Mouse (Mus musculus) gastrocnemius, postnatal 14 days (tissue): ENCODE results near the gene Ezr. TPM values are rescaled to one million over a fixed set of nuclear protein-coding genes. Genes with fewer than 3 reads are reported as not detected.

Source experiments
- DNase-seq: peaks from one replicate; pipeline ENCODE4 v3.0.0; 2021; ENCODE audit warnings: mixed read lengths
- intact Hi-C: fragments of 180-260 bp; cut with DNase I; formaldehyde crosslinking; loops from one replicate; pipeline ENCODE4 v1.15.1; 2025; ENCODE audit warnings: low total_unique reads
- total RNA-seq, 2 experiments: library from RNA; stranded (reverse); gene quantifications; 2 replicates each; pipeline ENCODE4 v1.2.3; 2021

The Ezr gene
- total RNA-seq, 2 experiments from 2014 or later = 10.3 to 16.5 TPM

- no peak for DNase-seq
- intact Hi-C loops = no loop called here
Measured at GRCm38 (mm10) chr17:6747478-6747877, 35.1 kb downstream of the Ezr start.

DNA sequence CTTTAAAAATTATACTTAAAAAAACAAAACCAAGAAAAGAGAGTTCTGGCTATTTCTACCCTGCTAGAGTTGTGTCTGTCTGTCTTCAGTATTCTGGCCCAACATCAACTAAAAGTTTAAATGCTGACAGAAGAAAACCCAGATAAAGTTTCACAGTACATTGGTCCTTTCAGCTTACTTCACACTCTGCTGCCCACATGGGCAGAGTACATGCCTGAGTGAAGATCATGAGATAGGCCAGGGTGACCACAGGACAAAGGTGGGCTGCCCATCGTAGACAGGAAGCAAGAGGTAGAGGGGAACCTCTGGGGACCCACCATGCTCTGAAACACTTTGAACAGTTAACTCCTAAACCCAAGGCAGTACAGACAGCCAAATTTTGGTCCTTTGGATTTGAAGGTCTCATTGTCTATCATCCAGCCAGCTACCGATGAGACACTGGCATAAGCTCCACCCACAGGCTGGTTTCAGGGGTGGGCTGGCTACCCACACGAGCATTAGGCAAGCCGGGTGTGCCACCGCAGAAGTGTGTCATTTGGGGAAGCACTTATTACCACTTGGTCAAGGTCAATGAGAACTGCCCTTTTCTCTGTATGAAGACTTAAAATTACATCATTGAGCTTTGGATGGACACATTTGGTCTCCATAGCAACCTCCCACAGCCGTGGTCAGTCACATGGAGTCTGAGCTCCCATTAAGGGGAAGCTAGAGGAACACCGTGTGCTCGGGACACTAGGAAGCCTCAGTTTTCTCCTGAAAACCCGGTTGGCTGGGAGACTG lies 35.9 kb downstream of the Ezr start:
- intact Hi-C loops = no loop called here

DNA sequence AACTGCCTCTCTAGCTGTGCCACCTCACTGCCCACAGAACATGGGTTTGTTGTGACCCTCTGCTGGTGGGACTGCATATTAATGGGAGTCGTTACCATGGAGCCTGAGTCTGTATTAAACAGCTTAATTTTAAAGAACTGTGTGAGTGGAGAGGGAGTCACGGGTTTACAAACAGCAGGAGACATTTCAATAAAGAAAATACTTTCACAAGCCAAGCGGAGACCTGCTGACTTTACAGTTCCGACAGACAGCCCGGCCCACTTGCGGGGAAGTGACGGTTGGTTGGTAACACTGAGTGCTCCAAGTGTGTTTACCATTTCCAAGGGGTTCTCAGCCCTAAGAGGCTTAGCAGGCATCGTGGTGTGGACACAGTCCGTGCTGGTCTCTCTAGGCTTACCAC lies 36.6 kb downstream of the Ezr start:
- intact Hi-C loops = no loop called here
- no peak for DNase-seq

More for the DNA sequence above, 35.9 kb downstream of the Ezr start:
- DNase-seq = no peak

GRCm38 (mm10) chr17:6745503-6745902 lies 37.1 kb downstream of the Ezr start:
- intact Hi-C loops = no loop called here
- no peak for DNase-seq

GRCm38 (mm10) chr17:6744871-6745270 lies 37.7 kb downstream of the Ezr start:
- intact Hi-C loops = no loop called here
- DNase-seq = no peak

GRCm38 (mm10) chr17:6744366-6744765 lies 38.2 kb downstream of the Ezr start:
- no peak for DNase-seq
- intact Hi-C loops = no loop called here

GRCm38 (mm10) chr17:6743787-6744239 lies 38.8 kb downstream of the Ezr start:
- intact Hi-C loops = no loop called here
- DNase-seq = no peak

DNA sequence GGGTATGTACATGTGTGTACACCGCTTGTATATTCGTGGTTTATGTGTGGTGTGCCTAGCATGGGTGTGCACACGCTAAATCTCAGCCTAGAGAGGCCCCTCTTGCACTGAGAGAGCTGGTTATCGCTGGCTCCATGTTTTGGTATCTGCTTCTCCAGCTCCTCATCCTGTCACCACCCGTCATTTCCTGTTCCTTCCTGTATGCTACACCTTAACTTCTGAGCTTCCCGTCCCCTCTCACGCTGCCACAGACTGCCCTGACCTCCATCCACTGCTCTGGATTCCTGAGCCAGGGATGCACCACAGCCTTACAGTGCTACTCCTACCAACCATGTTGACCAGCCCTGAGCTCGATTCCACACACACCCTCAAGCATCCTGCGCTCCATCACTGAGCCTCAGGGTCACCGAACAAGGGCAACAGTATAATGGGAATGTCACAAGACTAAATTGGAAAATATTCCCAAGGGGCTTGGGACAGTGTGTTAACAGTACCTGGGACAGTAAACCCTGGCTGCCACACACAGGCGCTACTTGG lies 39.5 kb downstream of the Ezr start:
- no peak for DNase-seq
- intact Hi-C loops = no loop called here

- DNase-seq = peak; percentile 80
- intact Hi-C loops = no loop called here
Measured at GRCm38 (mm10) chr17:6742083-6743038, 40.2 kb downstream of the Ezr start.

DNA sequence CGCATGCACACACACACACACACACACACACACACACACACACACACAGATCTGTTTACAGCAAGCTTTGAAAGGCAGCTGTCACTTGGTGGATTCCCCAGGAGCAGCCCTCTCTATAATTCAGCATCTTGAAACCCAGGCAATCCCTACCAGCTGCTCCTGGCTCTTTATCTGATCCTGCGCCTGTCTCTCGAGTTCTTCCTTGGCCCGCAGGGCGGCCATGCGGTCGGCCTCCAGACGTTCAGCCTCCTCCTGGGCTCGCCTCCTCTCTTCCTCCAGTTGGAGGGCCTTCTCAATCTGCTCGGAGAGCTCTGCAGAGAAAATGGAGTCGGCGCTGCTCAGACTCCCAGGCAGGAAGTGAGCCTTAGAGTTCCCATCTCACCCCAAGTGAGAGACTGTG lies 41.3 kb downstream of the Ezr start:
- intact Hi-C loops = no loop called here

DNA sequence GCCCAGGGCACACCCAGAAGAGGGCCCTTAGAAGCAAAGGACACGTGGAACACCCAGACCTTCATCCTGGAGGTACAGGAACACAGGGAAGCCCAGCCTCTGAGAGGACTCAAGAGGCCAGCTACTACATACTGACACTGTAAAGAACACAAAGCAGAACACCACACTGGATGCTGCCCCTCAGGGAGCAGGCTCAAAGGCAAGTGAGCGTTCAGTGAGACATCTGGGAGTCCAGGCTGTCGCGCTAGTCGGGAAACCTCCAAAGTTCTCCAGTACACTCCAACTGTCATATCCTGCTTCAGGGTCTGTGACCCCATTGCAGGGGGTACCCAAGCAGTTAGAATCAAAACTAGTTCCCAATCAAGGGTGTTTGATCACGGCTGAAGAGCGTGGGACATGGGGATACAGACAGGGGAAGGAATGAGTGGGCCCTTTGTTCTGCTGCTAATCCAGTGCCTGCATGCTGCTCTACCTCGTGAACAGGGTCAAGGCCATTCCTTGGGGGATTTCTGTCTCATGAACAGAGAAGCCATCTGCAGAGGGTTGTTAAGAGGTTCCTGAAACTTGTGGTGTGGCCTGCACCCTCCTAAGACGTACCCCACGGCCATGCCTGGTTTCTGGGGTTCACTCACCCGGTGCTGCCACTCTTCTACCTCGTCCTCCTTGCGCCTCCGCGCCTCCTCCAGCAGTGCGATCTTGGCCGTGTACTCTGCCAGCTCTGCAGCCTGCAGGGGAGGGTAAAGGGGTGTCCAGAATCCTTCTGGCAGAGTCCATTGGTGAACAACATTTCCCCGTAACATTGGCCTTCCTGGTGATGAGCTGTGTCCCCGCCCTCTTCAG lies 42.0 kb downstream of the Ezr start:
- intact Hi-C loops = no loop called here
- no peak for DNase-seq

More for the DNA sequence above, 41.3 kb downstream of the Ezr start:
- no peak for DNase-seq

DNA sequence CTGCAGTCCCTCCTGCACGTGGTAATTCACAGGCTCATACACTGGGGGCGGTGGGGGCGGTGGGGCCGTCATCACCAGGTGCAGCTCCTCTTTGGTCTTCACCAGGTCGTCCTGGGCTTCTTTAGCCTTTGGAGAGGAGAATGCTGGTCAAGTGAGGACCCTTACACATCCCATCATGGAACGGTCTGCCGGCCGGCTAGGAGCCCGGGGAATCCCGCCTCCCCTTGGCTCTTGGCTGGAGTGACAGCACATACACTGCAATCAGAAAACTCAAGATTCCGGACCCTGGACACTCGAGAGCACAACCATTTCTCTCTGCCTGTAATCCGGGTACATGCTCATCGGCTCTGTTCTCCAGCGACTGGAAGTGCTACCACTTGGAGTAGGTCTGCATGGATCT lies 42.8 kb downstream of the Ezr start:
- DNase-seq = no peak
- intact Hi-C loops = no loop called here

DNA sequence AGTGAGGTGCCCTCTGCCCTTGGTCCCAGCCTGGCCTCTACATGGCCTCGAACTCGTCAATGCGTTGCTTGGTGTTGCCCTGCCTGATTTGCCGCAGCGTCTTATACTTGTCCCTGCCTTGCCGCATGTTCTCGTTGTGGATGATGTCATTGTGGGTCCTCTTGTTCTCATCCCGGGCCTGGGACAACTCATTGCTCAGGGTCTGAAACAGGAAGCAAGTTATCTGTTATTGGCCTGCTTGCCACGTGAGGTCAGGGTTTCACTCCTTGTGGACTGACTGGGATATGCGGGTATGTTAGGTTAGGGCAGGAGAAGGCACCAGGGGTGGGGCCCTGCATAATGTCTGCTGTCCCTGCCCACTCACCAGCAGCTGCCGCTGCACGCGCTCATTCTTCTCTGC lies 43.3 kb downstream of the Ezr start:
- DNase-seq = no peak
- intact Hi-C loops = no loop called here

DNA sequence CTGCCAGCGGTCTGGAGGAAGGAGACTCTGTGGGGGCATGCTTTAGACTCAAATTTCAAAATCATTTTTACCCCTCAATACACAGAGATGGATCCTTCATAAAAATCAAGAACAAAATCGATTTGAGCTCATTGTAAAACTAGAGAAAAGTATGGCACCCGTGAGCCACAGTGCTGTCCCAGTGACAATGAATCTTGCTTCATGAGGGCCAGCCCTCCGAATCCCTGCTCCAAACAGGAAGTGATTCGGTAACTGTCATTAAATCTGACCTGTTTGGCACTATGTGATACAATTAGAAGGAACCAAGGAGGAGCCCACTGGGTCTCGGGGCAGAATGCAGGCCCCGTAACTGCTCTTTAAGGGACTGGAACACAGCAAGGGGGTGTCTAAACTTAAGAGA lies 43.7 kb downstream of the Ezr start:
- intact Hi-C loops = no loop called here
- DNase-seq = no peak

DNA sequence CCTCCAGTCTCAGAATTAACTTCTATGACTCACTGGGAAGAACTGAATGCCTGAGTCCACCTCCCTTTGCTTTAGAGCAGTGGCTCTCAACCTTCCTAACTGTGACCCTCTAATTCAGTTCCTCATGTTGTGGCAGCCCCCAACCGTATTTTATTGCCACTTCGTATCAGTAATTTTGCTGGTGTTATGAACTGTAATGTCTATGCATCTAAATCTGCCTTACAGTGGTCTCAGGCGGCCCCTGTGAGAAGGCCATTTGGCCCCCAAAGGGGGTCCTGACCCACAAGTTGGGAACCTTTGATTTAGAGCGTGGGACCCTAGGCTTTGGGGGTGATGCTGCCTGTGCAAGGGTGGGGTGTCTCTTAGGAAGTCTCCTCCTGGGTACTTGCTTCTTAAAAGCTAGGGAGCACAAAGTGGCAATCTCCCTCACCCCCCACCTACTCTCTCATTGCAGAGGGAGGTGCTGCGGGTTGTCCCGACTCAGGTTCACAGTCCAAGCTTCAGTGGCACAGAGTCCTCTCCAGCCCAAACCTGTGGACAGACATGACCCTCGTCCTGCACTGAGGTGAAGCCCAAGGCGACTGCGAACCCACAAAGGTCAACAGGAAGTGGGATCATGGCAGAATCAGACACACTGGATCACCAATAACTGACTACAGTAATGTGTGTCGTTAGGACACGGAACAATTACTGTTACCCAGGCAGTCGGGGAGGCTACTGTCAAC lies 45.1 kb downstream of the Ezr start:
- intact Hi-C loops = no loop called here
- DNase-seq = no peak

DNA sequence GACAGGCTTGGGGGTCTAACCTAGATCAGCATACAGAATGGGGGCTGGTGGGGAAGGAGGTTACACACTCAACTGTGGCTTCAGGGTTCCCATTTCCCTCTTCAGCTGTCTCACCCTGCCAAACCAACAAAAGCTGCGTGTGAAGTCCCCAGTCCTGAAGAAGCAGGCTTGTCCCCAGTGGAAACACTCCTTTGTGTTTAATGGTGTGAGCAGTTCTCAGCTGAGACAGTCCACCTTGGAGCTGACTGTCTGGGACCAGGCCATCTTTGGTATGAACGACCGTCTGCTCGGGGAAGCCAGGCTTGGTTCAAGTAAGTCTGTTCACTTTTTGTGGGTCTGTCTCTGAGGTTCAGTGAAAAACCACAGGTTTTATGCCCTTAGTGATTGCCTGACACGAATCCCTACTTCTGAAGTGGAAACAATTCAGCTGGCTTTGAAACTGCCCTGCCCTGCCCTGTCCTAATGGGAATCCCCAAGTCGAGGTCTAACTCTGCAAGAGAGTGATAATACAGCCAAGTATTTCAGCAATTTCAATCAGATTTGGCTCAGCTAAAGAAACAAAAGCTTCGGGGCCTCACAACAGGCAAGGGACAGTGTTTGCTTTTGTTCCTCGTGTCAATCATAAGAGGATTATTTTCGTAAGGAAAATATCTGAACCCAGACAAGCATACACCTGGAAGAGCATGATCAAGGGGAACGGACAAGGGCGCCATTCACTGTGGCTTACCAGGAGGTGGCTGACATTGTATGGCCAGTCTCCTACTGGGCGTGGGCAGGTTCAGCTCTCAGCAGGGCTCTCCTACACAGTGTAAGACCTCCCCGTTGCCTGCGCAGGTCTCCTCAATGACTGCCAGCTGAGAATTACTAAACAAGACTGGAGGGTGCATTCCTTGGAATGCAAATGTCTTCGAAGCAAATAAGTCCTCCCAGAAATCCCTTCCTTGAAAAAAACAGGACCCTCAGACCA lies 46.0 kb downstream of the Ezr start:
- intact Hi-C loops = no loop called here
- DNase-seq = no peak

DNA sequence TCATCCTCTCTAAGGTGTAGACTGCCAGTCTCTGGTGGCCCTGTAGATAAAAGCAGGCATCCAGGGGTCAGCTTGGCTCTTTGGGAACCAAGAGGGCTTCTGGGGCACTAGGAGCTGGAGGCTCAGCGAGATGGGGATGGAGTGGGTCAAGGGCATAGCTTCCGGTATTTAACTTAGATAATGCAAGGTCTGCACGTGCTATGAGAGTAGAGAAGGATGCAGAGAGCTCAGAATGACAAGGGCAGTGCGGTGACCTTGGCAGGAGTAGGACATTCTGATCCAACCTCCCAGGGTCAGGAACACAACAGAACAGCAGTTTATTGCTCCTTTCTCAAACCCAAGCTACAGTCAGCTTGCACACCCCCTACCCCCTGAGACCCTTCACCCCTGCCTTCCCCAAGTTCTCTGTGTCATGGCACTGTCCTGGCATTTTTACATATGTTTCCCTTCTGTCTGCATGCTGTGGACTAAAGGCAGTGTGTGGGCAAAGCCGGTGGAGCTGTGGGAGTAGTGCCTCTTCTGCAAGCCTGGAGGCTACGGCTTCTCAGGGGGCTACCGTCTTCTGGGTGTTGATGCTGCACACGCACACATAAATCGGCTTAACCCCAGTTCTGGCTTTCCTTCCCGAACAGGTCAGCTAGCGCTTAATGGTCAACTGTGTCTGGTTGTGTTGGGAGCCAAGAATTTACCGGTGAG lies 47.7 kb downstream of the Ezr start:
- DNase-seq = no peak
- intact Hi-C loops = no loop called here
